In genomic region chr7:7188191-7188942, GRCm38 (mm10) we compare ENCODE assay signal across 7 mouse cellular contexts. TPM values are rescaled to one million over a fixed set of nuclear protein-coding genes. Genes with fewer than 3 reads are reported as not detected.
A peak's percentile ranks its signal among the peaks of the same experiment; 100 is the strongest.
DNase-seq lines count a peak whose midpoint lies in the region; ATAC-seq and TF ChIP-seq lines count a peak whose summit lies in the region.

No protein-coding gene starts in this region.

- H3K27ac ChIP-seq in intestine, postnatal 0 days (ENCODE audit: low read depth, low read length): no peak overlapping the region
- no peak overlapping the region for H3K27ac ChIP-seq in midbrain, embryonic 11.5 days (ENCODE audit: low read depth, low read length)

- H3K27me3 ChIP-seq in intestine, postnatal 0 days (replicated peaks; ENCODE audit: control insufficient read depth, insufficient read depth, low read length): no peaks in the 10 kb centered on the region
- no peaks in the 10 kb centered on the region for H3K27me3 ChIP-seq in midbrain, embryonic 11.5 days (ENCODE audit: control insufficient read depth, insufficient read depth, low read length)

- H3K4me1 ChIP-seq in intestine, postnatal 0 days (replicated peaks; ENCODE audit: control insufficient read depth, insufficient read depth, low read length): no peaks in the 10 kb centered on the region
- H3K4me1 ChIP-seq in midbrain, embryonic 11.5 days (ENCODE audit: control insufficient read depth, insufficient read depth, low read length): no peaks in the 10 kb centered on the region

- H3K4me3 ChIP-seq in intestine, postnatal 0 days (ENCODE audit: low read depth, low read length): peak overlapping the region; percentile 55
- peak overlapping the region; percentile 44 for H3K4me3 ChIP-seq in midbrain, embryonic 11.5 days (ENCODE audit: low read depth, low read length)

- peak overlapping the region; percentile 59 for H3K4me2 ChIP-seq in intestine, postnatal 0 days (replicated peaks; ENCODE audit: low read depth)
- peak overlapping the region; percentile 33; the same call in 1 of the 2 replicates for H3K4me2 ChIP-seq in midbrain, embryonic 11.5 days

- intact Hi-C loops in left cerebral cortex, postnatal 4 days (cut with DNase I): no loop called here

- H3K9me3 ChIP-seq in intestine, postnatal 0 days (ENCODE audit: control insufficient read depth): no peaks in the 10 kb centered on the region
- no peaks in the 10 kb centered on the region for H3K9me3 ChIP-seq in midbrain, embryonic 11.5 days (ENCODE audit: control insufficient read depth, low read length)

- H3K9ac ChIP-seq in intestine, postnatal 0 days (ENCODE audit: low read depth, low read length): no peak overlapping the region
- H3K9ac ChIP-seq in midbrain, embryonic 11.5 days (ENCODE audit: low read length): no peak overlapping the region; the same call in 1 of the 2 replicates

- peak; percentile 88 for TF ChIP-seq CTCF in intestine, postnatal 0 days (IDR thresholded peaks at IDR 0.05; ENCODE audit: low read depth)

- WGBS in intestine, postnatal 0 days: 11% methylated on average over 18 of the region's 18 CpGs
- WGBS in midbrain, embryonic 11.5 days: 12% methylated on average over 18 of the region's 18 CpGs

- peak; percentile 97 for ATAC-seq in intestine, postnatal 0 days
- ATAC-seq in midbrain, embryonic 11.5 days (ENCODE audit: low FRiP score): peak; percentile 97

- no peaks in the 10 kb centered on the region for H3K36me3 ChIP-seq in intestine, postnatal 0 days (ENCODE audit: control insufficient read depth, insufficient read depth)
- H3K36me3 ChIP-seq in midbrain, embryonic 11.5 days (ENCODE audit: control insufficient read depth, insufficient read depth, low read length): no peaks in the 10 kb centered on the region

- DNase-seq in adrenal gland, adult 2 months: peak; percentile 82
- DNase-seq in embryo, embryonic 11 days: peak; percentile 77
- peak; percentile 24 for DNase-seq in gastrocnemius, postnatal 25 days
- peak; percentile 74 for DNase-seq in left cerebral cortex, postnatal 4 days
- DNase-seq in midbrain, embryonic 11.5 days (ENCODE audit: low spot score, missing footprints): peak; percentile 94
- peak; percentile 79 for DNase-seq in right cerebral cortex, postnatal 4 days

RNA-seq across cellular contexts. Expression of gene Zfp418, which starts 17.2 kb away (rescaled TPM):
- 1 to 10 TPM; 2.3 to 3.1 TPM for total RNA-seq in adrenal gland, adult 2 months (2021)
- polyA plus RNA-seq in adrenal gland, adult 2 months (2012; rRNA removed): 0.10 and 0.15 TPM in 2 replicates
- 1 to 10 TPM; 1.2 to 1.6 TPM for total RNA-seq in gastrocnemius, postnatal 25 days (2021)
- 0.98 and 1.0 TPM in 2 replicates for polyA plus RNA-seq in intestine, postnatal 0 days (2015; fragmentation: Nextera tagmentation; extraction: Ambion mirVana)
- 1 to 10 TPM; 6.4 to 6.5 TPM for total RNA-seq in left cerebral cortex, postnatal 4 days (2021)
- 3.4 and 3.5 TPM in 2 replicates for polyA plus RNA-seq in midbrain, embryonic 11.5 days (2014; fragmentation: Nextera tagmentation; extraction: Ambion mirVana)

RNA-seq across cellular contexts. Expression of gene Zfp772, which starts 21.4 kb away (rescaled TPM):
- 1 to 10 TPM; 4.0 to 4.1 TPM for total RNA-seq in adrenal gland, adult 2 months (2021)
- polyA plus RNA-seq in adrenal gland, adult 2 months (2012; rRNA removed): 0.57 and 0.60 TPM in 2 replicates
- 1 to 10 TPM; 1.5 to 1.6 TPM for total RNA-seq in gastrocnemius, postnatal 25 days (2021)
- polyA plus RNA-seq in intestine, postnatal 0 days (2015; fragmentation: Nextera tagmentation; extraction: Ambion mirVana): 2.0 and 2.3 TPM in 2 replicates
- total RNA-seq in left cerebral cortex, postnatal 4 days (2021): 1 to 10 TPM; 5.9 to 8.4 TPM
- 10.7 and 11.4 TPM in 2 replicates for polyA plus RNA-seq in midbrain, embryonic 11.5 days (2014; fragmentation: Nextera tagmentation; extraction: Ambion mirVana)

RNA-seq across cellular contexts. Expression of gene Zfp773, which starts 51.8 kb away (rescaled TPM):
- under 1 TPM; 0.52 to 0.66 TPM for total RNA-seq in adrenal gland, adult 2 months (2021)
- 0.03 and 0.08 TPM in 2 replicates for polyA plus RNA-seq in adrenal gland, adult 2 months (2012; rRNA removed)
- total RNA-seq in gastrocnemius, postnatal 25 days (2021): under 1 TPM; 0.35 to 0.77 TPM
- 0.20 and 0.25 TPM in 2 replicates for polyA plus RNA-seq in intestine, postnatal 0 days (2015; fragmentation: Nextera tagmentation; extraction: Ambion mirVana)
- 1 to 10 TPM; 5.1 TPM for total RNA-seq in left cerebral cortex, postnatal 4 days (2021)
- 8.1 and 8.8 TPM in 2 replicates for polyA plus RNA-seq in midbrain, embryonic 11.5 days (2014; fragmentation: Nextera tagmentation; extraction: Ambion mirVana)

RNA-seq across cellular contexts. Expression of gene Vmn2r29, which starts 58.8 kb away (rescaled TPM):
- total RNA-seq in adrenal gland, adult 2 months (2021): 1 to 10 TPM; 1.0 to 1.4 TPM
- polyA plus RNA-seq in adrenal gland, adult 2 months (2012; rRNA removed): 0.09 and 0.13 TPM in 2 replicates
- under 1 TPM in 1 of 2 experiments, not detected in 1; 0.13 TPM for total RNA-seq in gastrocnemius, postnatal 25 days (2021)
- polyA plus RNA-seq in intestine, postnatal 0 days (2015; fragmentation: Nextera tagmentation; extraction: Ambion mirVana): 0.09 TPM in 1 of 2 replicates, not detected in the other
- total RNA-seq in left cerebral cortex, postnatal 4 days (2021): 1 to 10 TPM; 2.0 to 2.2 TPM
- polyA plus RNA-seq in midbrain, embryonic 11.5 days (2014; fragmentation: Nextera tagmentation; extraction: Ambion mirVana): 0.37 TPM in 1 of 2 replicates, not detected in the other

Comparison
In these comparisons a context has a peak if more than half of its experiments do, and no peak if none do; other contexts are left out.
1. DNase-seq: peak in every context shown above with its lines; median percentile 94 in midbrain, embryonic 11.5 days; 82 in adrenal gland, adult 2 months; 79 in right cerebral cortex, postnatal 4 days; 77 in embryo, embryonic 11 days; 74 in left cerebral cortex, postnatal 4 days; 24 in gastrocnemius, postnatal 25 days.